Mouse (Mus musculus): ENCODE measurements around the gene Rph3al. TPM values are rescaled to one million over a fixed set of nuclear protein-coding genes. Genes with fewer than 3 reads are reported as not detected.

The Rph3al gene
- total and polyA plus RNA-seq, 3 experiments, result not detected

DNA sequence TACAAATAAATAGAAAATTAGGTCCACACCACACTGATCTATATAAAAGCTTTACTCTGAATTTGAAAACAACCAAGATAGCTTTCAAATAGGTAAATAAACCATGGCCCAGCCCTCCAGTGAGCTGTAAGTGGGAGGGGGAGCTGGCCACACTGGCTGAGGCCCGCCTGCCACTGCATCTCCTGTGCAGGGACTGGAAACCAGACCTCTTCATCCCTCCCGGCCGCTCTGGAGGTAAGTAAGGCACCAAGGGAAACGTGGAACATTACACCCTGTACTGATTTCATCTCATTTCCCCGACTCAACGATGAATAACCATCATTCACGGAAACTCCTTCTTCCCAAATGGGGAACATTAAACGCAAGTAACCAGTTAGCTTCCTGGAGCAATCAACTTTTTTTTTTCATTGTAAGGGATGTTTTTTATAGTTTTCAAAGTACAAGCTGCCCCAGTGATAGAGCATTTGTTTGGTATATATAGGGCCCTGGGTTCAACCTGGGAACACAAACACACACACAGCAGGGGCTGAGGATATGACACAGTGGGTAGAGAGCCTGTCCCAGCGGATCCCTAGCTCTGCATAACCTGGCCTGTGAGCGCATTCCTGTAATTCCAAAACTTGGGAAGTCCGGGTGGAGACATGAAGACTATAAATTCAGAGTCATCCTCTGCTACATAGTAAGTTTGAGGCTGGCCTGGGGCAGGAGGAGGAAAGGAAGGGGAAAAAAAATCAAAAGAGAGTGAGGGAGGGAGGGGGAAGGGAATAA lies 7.1 kb downstream of the Rph3al start:
- TF ChIP-seq CTCF (IDR thresholded peaks at IDR 0.05; ENCODE audit: low read depth, low read length), result no peak
- TF ChIP-seq GATA1 (IDR thresholded peaks at IDR 0.05; ENCODE audit: borderline replicate concordance, low read length), result no peak
- TF ChIP-seq POLR2AphosphoS5 (IDR thresholded peaks at IDR 0.05; ENCODE audit: insufficient replicate concordance, low read depth, low read length), result no peak
- TF ChIP-seq TAL1 (conservative IDR thresholded peaks at IDR 0.05; ENCODE audit: low read depth, low read length), result no peak
- no peak for TF ChIP-seq GATA2 (IDR thresholded peaks at IDR 0.05; ENCODE audit: borderline replicate concordance, low read depth, low read length)
- ATAC-seq (ENCODE audit: extremely low read depth, insufficient number of reproducible peaks, low FRiP score, poor library complexity, severe bottlenecking) (no peak), DNase-seq (ENCODE audit: low spot score) (no peak)
- Histone ChIP-seq H3K4me1 (ENCODE audit: insufficient read depth, low read depth, low read length) (peaks cover 7% of the 10 kb centered on the region), H3K9me3 (replicated peaks) (no peaks in the 10 kb centered on the region), H3K27me3 (ENCODE audit: insufficient read depth, low read length) (peaks cover 18% of the 10 kb centered on the region), H3K36me3 (replicated peaks) (no peaks in the 10 kb centered on the region), H3K4me3 (ENCODE audit: low read depth, low read length) (no peak overlapping the region)

DNA sequence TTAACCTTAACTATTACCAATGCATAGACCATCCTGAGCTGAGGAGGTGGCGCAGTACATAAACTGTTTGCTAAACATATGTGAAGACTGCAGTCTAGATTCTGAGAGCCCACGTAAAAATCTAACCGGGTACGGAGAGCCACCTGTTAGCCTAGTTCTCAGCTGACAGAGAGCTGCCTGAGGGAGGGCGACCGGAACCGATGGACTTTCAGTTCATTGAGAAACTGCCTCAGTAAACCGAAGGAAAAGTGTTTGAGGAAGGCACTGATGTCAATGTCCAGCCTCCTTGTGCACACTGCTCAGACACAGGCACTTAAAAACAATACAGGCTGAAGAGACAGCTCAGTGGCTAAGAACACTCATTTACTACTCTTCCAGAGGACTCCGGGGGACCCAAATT lies 8.0 kb downstream of the Rph3al start:
- no peak for ATAC-seq (ENCODE audit: extremely low read depth, insufficient number of reproducible peaks, low FRiP score, poor library complexity, severe bottlenecking)
- Histone ChIP-seq H3K4me1 (ENCODE audit: insufficient read depth, low read depth, low read length) (peaks cover 7% of the 10 kb centered on the region), H3K27me3 (ENCODE audit: insufficient read depth, low read length) (peaks cover 9% of the 10 kb centered on the region), H3K36me3 (replicated peaks) (no peaks in the 10 kb centered on the region), H3K4me3 (ENCODE audit: low read depth, low read length) (no peak overlapping the region), H3K9me3 (replicated peaks) (no peaks in the 10 kb centered on the region)
- no peak for DNase-seq (ENCODE audit: low spot score)
- TF ChIP-seq POLR2AphosphoS5 (IDR thresholded peaks at IDR 0.05; ENCODE audit: insufficient replicate concordance, low read depth, low read length) (no peak), CTCF (IDR thresholded peaks at IDR 0.05; ENCODE audit: low read depth, low read length) (no peak), TAL1 (conservative IDR thresholded peaks at IDR 0.05; ENCODE audit: low read depth, low read length) (no peak), GATA1 (IDR thresholded peaks at IDR 0.05; ENCODE audit: borderline replicate concordance, low read length) (no peak), GATA2 (IDR thresholded peaks at IDR 0.05; ENCODE audit: borderline replicate concordance, low read depth, low read length) (no peak)

DNA sequence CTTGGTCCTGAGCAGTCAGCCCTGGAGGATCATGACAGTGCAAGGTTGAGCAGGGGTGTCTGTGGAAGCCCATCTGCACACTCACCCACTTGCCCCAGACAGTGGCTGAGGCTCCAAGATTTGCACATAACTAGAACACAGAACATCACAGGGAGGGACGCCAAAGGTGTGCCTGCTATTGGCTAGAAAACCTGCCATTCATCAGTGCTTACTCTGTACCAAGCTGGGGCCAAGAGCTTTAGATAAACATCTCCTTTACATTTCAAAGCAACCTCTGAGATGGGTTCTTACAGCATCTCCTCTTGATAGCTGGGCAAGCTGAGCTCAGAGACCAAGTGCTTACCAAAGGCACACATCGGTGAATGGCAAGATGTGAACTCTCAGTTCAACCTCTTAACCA lies 10.3 kb downstream of the Rph3al start:
- H3K36me3 ChIP-seq (replicated peaks), result no peaks in the 10 kb centered on the region
- H3K4me3 ChIP-seq (ENCODE audit: low read depth, low read length), result no peak overlapping the region
- DNase-seq (ENCODE audit: low spot score), result no peak
- H3K9me3 ChIP-seq (replicated peaks), result no peaks in the 10 kb centered on the region
- peaks cover 9% of the 10 kb centered on the region; the same call in 1 of the 2 replicates for H3K27me3 ChIP-seq (ENCODE audit: insufficient read depth, low read length)
- peaks cover 7% of the 10 kb centered on the region for H3K4me1 ChIP-seq (ENCODE audit: insufficient read depth, low read depth, low read length)
- TF ChIP-seq CTCF (IDR thresholded peaks at IDR 0.05; ENCODE audit: low read depth, low read length), result no peak
- TF ChIP-seq GATA2 (IDR thresholded peaks at IDR 0.05; ENCODE audit: borderline replicate concordance, low read depth, low read length), result no peak
- TF ChIP-seq TAL1 (conservative IDR thresholded peaks at IDR 0.05; ENCODE audit: low read depth, low read length), result no peak
- no peak for TF ChIP-seq GATA1 (IDR thresholded peaks at IDR 0.05; ENCODE audit: borderline replicate concordance, low read length)
- no peak for TF ChIP-seq POLR2AphosphoS5 (IDR thresholded peaks at IDR 0.05; ENCODE audit: insufficient replicate concordance, low read depth, low read length)
- ATAC-seq (ENCODE audit: extremely low read depth, insufficient number of reproducible peaks, low FRiP score, poor library complexity, severe bottlenecking), result no peak

DNA sequence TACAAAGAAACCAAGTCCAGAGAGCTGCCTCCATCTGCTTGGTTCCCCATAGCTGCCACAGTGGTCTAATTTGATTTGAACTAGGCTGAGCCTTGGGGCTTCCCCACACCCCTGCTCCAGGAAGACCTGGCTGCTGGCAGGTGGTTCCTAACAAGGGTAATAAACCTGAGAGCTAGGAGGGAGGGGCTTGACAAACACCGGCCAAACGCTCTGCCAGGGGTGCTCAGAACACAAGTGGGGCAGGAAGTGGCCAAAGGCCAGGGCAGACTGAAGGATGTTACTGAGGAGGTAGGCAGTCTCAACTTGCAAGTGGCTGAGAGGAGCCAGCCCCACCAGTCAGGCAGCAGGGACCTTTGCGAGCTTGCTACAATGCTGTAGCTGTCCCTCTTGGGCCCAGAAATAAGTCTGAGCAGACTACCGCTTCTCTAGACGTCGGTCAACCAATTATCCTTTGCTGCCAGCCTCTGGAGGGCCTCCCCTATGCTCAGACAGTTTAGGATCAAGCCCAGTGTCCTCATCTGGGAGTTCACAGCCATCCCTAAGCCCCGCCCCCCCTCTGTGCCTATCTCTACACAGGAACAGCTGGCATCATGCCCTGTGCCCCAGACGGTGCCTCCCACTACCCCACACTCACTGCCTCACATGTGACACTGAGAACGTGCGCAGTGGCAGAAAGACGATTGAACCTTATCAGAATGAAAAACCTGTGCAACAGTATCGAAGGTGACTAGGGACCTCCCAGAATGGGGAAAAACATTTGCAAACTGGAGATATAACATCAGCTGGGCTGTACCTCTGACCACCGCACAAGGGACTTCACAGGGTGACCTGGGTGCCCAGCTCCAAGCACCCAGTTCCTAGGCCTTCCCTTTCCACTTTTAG lies 11.6 kb downstream of the Rph3al start:
- Histone ChIP-seq H3K27me3 (ENCODE audit: insufficient read depth, low read length) (peaks cover 11% of the 10 kb centered on the region; the same call in 1 of the 2 replicates), H3K36me3 (replicated peaks) (no peaks in the 10 kb centered on the region), H3K9me3 (replicated peaks) (no peaks in the 10 kb centered on the region), H3K4me3 (ENCODE audit: low read depth, low read length) (no peak overlapping the region; the same call in 1 of the 2 replicates), H3K4me1 (ENCODE audit: insufficient read depth, low read depth, low read length) (peaks cover 7% of the 10 kb centered on the region)
- 0 out of 2 replicates have a peak, but pooled peaks have one; percentile 31 for TF ChIP-seq TAL1 (conservative IDR thresholded peaks at IDR 0.05; ENCODE audit: low read depth, low read length)
- TF ChIP-seq GATA1 (IDR thresholded peaks at IDR 0.05; ENCODE audit: borderline replicate concordance, low read length), result no peak
- TF ChIP-seq CTCF (IDR thresholded peaks at IDR 0.05; ENCODE audit: low read depth, low read length), result no peak
- TF ChIP-seq GATA2 (IDR thresholded peaks at IDR 0.05; ENCODE audit: borderline replicate concordance, low read depth, low read length), result no peak
- TF ChIP-seq POLR2AphosphoS5 (IDR thresholded peaks at IDR 0.05; ENCODE audit: insufficient replicate concordance, low read depth, low read length), result no peak
- DNase-seq (ENCODE audit: low spot score) (peak; percentile 26), ATAC-seq (ENCODE audit: extremely low read depth, insufficient number of reproducible peaks, low FRiP score, poor library complexity, severe bottlenecking) (no peak)

DNA sequence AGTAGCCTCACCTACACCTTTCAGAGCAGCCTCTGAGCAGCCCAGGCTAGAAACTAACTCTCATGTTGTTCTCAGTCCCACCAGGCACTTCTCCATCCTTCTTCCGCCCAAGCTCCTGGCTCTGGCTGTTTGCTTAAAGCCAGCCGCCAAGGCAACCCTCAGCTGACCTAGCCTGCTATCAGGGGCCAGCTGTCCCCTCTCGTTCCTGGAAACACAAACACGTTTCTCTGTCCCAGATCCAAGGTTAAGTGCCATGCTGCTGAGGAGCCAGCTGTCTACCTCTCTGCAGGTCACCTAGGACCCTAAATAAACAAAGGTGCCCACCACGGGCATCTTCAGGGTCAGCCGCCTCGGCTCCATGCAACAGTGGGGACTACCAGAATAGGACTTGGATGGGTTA lies 12.4 kb downstream of the Rph3al start:
- Histone ChIP-seq H3K4me1 (ENCODE audit: insufficient read depth, low read depth, low read length) (peaks cover 7% of the 10 kb centered on the region), H3K36me3 (replicated peaks) (no peaks in the 10 kb centered on the region), H3K9me3 (replicated peaks) (no peaks in the 10 kb centered on the region), H3K4me3 (ENCODE audit: low read depth, low read length) (no peak overlapping the region), H3K27me3 (ENCODE audit: insufficient read depth, low read length) (peaks cover 11% of the 10 kb centered on the region; the same call in 1 of the 2 replicates)
- DNase-seq (ENCODE audit: low spot score) (no peak), ATAC-seq (ENCODE audit: extremely low read depth, insufficient number of reproducible peaks, low FRiP score, poor library complexity, severe bottlenecking) (no peak)
- TF ChIP-seq POLR2AphosphoS5 (IDR thresholded peaks at IDR 0.05; ENCODE audit: insufficient replicate concordance, low read depth, low read length) (no peak), GATA2 (IDR thresholded peaks at IDR 0.05; ENCODE audit: borderline replicate concordance, low read depth, low read length) (no peak), GATA1 (IDR thresholded peaks at IDR 0.05; ENCODE audit: borderline replicate concordance, low read length) (no peak), CTCF (IDR thresholded peaks at IDR 0.05; ENCODE audit: low read depth, low read length) (no peak), TAL1 (conservative IDR thresholded peaks at IDR 0.05; ENCODE audit: low read depth, low read length) (no peak)

- Histone ChIP-seq H3K4me3 (ENCODE audit: low read depth, low read length) (no peak overlapping the region), H3K4me1 (ENCODE audit: insufficient read depth, low read depth, low read length) (peaks cover 7% of the 10 kb centered on the region), H3K9me3 (replicated peaks) (no peaks in the 10 kb centered on the region), H3K27me3 (ENCODE audit: insufficient read depth, low read length) (peaks cover 13% of the 10 kb centered on the region; the same call in 1 of the 2 replicates), H3K36me3 (replicated peaks) (no peaks in the 10 kb centered on the region)
- no peak for ATAC-seq (ENCODE audit: extremely low read depth, insufficient number of reproducible peaks, low FRiP score, poor library complexity, severe bottlenecking)
- TF ChIP-seq CTCF (IDR thresholded peaks at IDR 0.05; ENCODE audit: low read depth, low read length), result no peak
- no peak for TF ChIP-seq POLR2AphosphoS5 (IDR thresholded peaks at IDR 0.05; ENCODE audit: insufficient replicate concordance, low read depth, low read length)
- no peak for TF ChIP-seq TAL1 (conservative IDR thresholded peaks at IDR 0.05; ENCODE audit: low read depth, low read length)
- no peak for TF ChIP-seq GATA1 (IDR thresholded peaks at IDR 0.05; ENCODE audit: borderline replicate concordance, low read length)
- no peak for TF ChIP-seq GATA2 (IDR thresholded peaks at IDR 0.05; ENCODE audit: borderline replicate concordance, low read depth, low read length)
- no peak for DNase-seq (ENCODE audit: low spot score)
Observed at GRCm38 (mm10) chr11:75922741-75923140, 15.5 kb downstream of the Rph3al start.
